Mouse (Mus musculus) liver, embryonic 15.5 days (tissue): ENCODE data around the gene Gm5128. TPM values are rescaled to one million over a fixed set of nuclear protein-coding genes. Genes with fewer than 3 reads are reported as not detected.
"Not testable (repeated sequence)": the region's sequence is repeated elsewhere in the genome, so short reads cannot be mapped to it uniquely, and the experiment has no call there.

Experiments used
- ATAC-seq: fragments of 200-750 bp; cut with Nextera tagmentation; 2 replicates; pipeline ENCODE4 v1.8.0; 2017; ENCODE audit warnings: moderate number of reproducible peaks, mild to moderate bottlenecking, moderate library complexity; ENCODE audit not compliant: insufficient read depth
- H3K27ac ChIP-seq: fragments of 300-500 bp; sonication (generic); replicated peaks from 2 replicates; pipeline ENCODE4 v1.5.1; 2015; ENCODE audit warnings: mild to moderate bottlenecking, inconsistent platforms
- H3K27me3 ChIP-seq: fragments of 300-500 bp; sonication (generic); 2 replicates; pipeline ENCODE4 v1.6.1; 2015; ENCODE audit warnings: mild to moderate bottlenecking, inconsistent platforms
- H3K36me3 ChIP-seq: fragments of 300-500 bp; sonication (generic); replicated peaks from 2 replicates; pipeline ENCODE4 v1.6.1; 2015; ENCODE audit warnings: moderate library complexity, mild to moderate bottlenecking, inconsistent platforms
- H3K4me1 ChIP-seq: fragments of 300-500 bp; sonication (generic); replicated peaks from 2 replicates; pipeline ENCODE4 v1.6.1; 2015; ENCODE audit warnings: inconsistent platforms
- H3K4me2 ChIP-seq: fragments of 300-500 bp; sonication (generic); 2 replicates; pipeline ENCODE4 v1.6.1; 2015; ENCODE audit warnings: moderate library complexity, mild to moderate bottlenecking, inconsistent platforms
- H3K4me3 ChIP-seq: fragments of 300-500 bp; sonication (generic); replicated peaks from 2 replicates; pipeline ENCODE4 v1.5.1; 2015; ENCODE audit warnings: mild to moderate bottlenecking, inconsistent platforms
- H3K9ac ChIP-seq: fragments of 300-500 bp; sonication (generic); 2 replicates; pipeline ENCODE4 v1.6.1; 2015; ENCODE audit warnings: moderate library complexity, mild to moderate bottlenecking, inconsistent platforms
- H3K9me3 ChIP-seq: fragments of 300-500 bp; sonication (generic); replicated peaks from 2 replicates; pipeline ENCODE4 v1.6.1; 2016; ENCODE audit warnings: inconsistent platforms
- WGBS: fragments of 180-500 bp; shearing (Covaris S2); methylation state at CpG from one replicate; pipeline ENCODE4 v1.1.7; 2015; ENCODE audit warnings: mixed read lengths; ENCODE audit not compliant: insufficient replicate concordance; 5-methylcytosine and 5-hydroxymethylcytosine counted together
- polyA plus RNA-seq: library from polyadenylated mRNA; unstranded; fragments of >200 nt; fragmentation: Nextera tagmentation; extraction: Ambion mirVana; gene quantifications from 2 replicates; pipeline ENCODE4 v1.2.1, GENCODE M21; 2015

The Gm5128 gene
- not detected in 2 replicates for polyA plus RNA-seq

GRCm38 (mm10) chrX:135372984-135373383, at the start of gene Gm5128:
Gene Gm5128, plus strand, starts transcription at chrX:135373284.
- WGBS: no CpG with 5 or more reads among the region's 15 CpGs

DNA sequence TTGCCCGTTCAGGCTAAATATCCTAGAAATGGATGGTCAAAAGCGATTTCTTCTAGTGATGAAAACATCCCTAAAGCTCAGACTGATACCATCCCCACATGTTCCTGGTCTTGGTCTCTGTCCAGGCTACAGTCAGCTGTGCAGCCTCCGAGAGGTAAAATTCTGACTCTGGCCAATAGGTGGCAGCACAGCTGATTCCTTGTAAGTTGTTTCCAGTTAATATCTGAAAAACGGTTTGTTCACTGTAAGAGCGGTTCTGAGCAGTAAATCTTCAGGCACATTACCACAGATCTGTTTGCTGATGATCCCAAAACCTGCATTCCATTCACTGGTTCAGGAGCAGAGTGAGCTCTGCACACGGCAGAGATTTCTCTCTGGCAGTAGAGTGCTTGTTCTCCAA, 12.4 kb upstream of the Gm5128 start:
- not testable (repeated sequence) for H3K36me3 ChIP-seq, H3K4me3 ChIP-seq, H3K4me1 ChIP-seq, H3K4me2 ChIP-seq, ATAC-seq, H3K9ac ChIP-seq, H3K27ac ChIP-seq, H3K9me3 ChIP-seq, H3K27me3 ChIP-seq
- 26% methylated on average over 3 of the region's 6 CpGs for WGBS

More at GRCm38 (mm10) chrX:135372984-135373383, at the start of gene Gm5128:
- not testable (repeated sequence) for H3K9me3 ChIP-seq, ATAC-seq, H3K4me3 ChIP-seq, H3K27ac ChIP-seq, H3K27me3 ChIP-seq, H3K4me2 ChIP-seq, H3K9ac ChIP-seq, H3K36me3 ChIP-seq, H3K4me1 ChIP-seq

DNA sequence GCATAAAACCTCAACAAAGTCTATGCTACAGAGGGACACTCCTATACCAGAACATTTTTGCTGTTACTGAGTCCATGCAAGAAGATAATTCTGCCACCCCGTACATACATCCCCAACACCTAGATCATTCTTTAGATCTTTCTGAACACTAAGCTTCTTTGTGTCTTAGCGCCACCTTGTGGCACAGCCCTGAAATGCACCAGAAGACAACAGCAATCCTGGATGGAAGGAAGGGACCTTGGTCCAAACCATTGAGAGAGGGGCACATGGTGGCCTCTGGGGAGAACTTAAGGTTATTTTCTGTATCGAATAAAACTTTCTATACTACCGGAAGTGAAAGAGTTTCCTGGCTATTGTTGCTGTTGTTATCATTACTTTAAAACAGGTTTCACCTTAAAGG, 11.1 kb upstream of the Gm5128 start:
- no CpG with 5 or more reads among the region's 4 CpGs for WGBS
- ATAC-seq: not testable (repeated sequence)

GRCm38 (mm10) chrX:135403578-135403977, 30.5 kb downstream of the Gm5128 start:
- ATAC-seq, H3K4me1 ChIP-seq, H3K27ac ChIP-seq, H3K27me3 ChIP-seq, H3K36me3 ChIP-seq, H3K4me3 ChIP-seq, H3K4me2 ChIP-seq, H3K9ac ChIP-seq, H3K9me3 ChIP-seq: not testable (repeated sequence)
- WGBS: no CpG with 5 or more reads among the region's 3 CpGs

More for the DNA sequence above, 11.1 kb upstream of the Gm5128 start:
- H3K9ac ChIP-seq, H3K36me3 ChIP-seq, H3K27me3 ChIP-seq, H3K4me2 ChIP-seq, H3K4me1 ChIP-seq, H3K27ac ChIP-seq, H3K4me3 ChIP-seq, H3K9me3 ChIP-seq: not testable (repeated sequence)

- H3K27ac ChIP-seq, H3K27me3 ChIP-seq, H3K4me3 ChIP-seq, ATAC-seq, H3K9me3 ChIP-seq, H3K36me3 ChIP-seq, H3K4me1 ChIP-seq, H3K9ac ChIP-seq, H3K4me2 ChIP-seq: not testable (repeated sequence)
- WGBS: 26% methylated on average over 4 of the region's 7 CpGs
These were observed 48.1 kb downstream of the Gm5128 start for GRCm38 (mm10) chrX:135421203-135421602.

DNA sequence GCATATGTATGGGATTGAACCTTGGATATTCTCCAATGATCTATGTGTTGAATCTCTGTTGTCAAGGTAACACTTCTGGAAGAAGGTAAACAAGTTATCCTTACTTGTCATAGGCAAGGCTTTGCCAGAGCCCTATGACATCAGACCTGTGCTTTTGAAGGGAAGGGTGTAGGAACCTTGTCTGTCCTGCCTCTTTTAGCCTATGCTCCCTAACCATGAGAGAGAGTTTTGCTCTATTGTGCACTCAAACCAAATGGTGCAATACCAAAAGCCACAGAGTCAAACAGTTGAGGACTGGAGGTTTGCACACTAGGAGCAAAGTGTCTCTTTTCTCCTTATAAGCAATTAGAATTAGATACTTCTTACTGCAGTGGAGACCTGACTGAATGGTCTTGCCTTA, 48.7 kb downstream of the Gm5128 start:
- not testable (repeated sequence) for H3K27ac ChIP-seq, H3K4me3 ChIP-seq, H3K9me3 ChIP-seq, H3K27me3 ChIP-seq, H3K4me1 ChIP-seq, H3K36me3 ChIP-seq, H3K9ac ChIP-seq, ATAC-seq, H3K4me2 ChIP-seq

DNA sequence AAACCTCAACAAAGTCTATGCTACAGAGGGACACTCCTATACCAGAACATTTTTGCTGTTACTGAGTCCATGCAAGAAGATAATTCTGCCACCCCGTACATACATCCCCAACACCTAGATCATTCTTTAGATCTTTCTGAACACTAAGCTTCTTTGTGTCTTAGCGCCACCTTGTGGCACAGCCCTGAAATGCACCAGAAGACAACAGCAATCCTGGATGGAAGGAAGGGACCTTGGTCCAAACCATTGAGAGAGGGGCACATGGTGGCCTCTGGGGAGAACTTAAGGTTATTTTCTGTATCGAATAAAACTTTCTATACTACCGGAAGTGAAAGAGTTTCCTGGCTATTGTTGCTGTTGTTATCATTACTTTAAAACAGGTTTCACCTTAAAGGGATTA, 49.4 kb downstream of the Gm5128 start:
- not testable (repeated sequence) for ATAC-seq, H3K27me3 ChIP-seq, H3K4me3 ChIP-seq, H3K4me1 ChIP-seq, H3K27ac ChIP-seq, H3K9me3 ChIP-seq, H3K9ac ChIP-seq, H3K4me2 ChIP-seq, H3K36me3 ChIP-seq
- WGBS: no CpG with 5 or more reads among the region's 4 CpGs

Other genes starting within 250 kb of the Gm5128 start
- gene Gm15023, start 195.7 kb upstream of the Gm5128 start, polyA plus RNA-seq: not detected in 2 replicates
- gene Tceal6, start 162.6 kb upstream of the Gm5128 start, polyA plus RNA-seq: 0.14 TPM in 1 of 2 replicates, not detected in the other
- gene Pramel3, start 71.0 kb upstream of the Gm5128 start, polyA plus RNA-seq: not detected in 2 replicates
- not detected in 2 replicates for gene Gm7903, start 60.6 kb downstream of the Gm5128 start, polyA plus RNA-seq
- gene AV320801, start 121.3 kb downstream of the Gm5128 start, polyA plus RNA-seq: not detected in 2 replicates
- 0.09 TPM in 1 of 2 replicates, not detected in the other for gene Nxf7, start 225.5 kb downstream of the Gm5128 start, polyA plus RNA-seq